Mouse (Mus musculus) lung, adult 2 months (tissue): ENCODE data around the gene Glis2. TPM values are rescaled to one million over a fixed set of nuclear protein-coding genes. Genes with fewer than 3 reads are reported as not detected.

Experiments used
- DNase-seq: peaks from one replicate; pipeline ENCODE4 v3.0.0; 2022
- H3K4me1 ChIP-seq: fragments of 200-500 bp; 2 replicates; pipeline ENCODE4 v1.6.1; 2011; ENCODE audit warnings: low read length; ENCODE audit not compliant: control insufficient read depth, insufficient read depth
- H3K4me3 ChIP-seq: fragments of 200-500 bp; replicated peaks from 2 replicates; pipeline ENCODE3; 2011; ENCODE audit warnings: low read depth, mild to moderate bottlenecking, control low read depth, low read length; ENCODE audit errors: extremely low read depth
- CTCF ChIP-seq: fragments of 200-500 bp; IDR thresholded peaks from 2 replicates; pipeline ENCODE4 v1.5.1; 2011; ENCODE audit warnings: mild to moderate bottlenecking, low read length, control low read depth; ENCODE audit not compliant: insufficient read depth
- POLR2A ChIP-seq: fragments of 200-500 bp; IDR thresholded peaks from 2 replicates; pipeline ENCODE4 v1.6.1; 2011; ENCODE audit warnings: low read depth, mild to moderate bottlenecking, control low read depth, low read length, borderline replicate concordance; ENCODE audit errors: extremely low read depth
- WGBS: fragments of 180-500 bp; shearing (Covaris S2); methylation state at CpG from one replicate; pipeline ENCODE4 v1.1.7; 2018; 5-methylcytosine and 5-hydroxymethylcytosine counted together
- polyA plus RNA-seq: library from polyadenylated mRNA; depleted of rRNA; stranded (reverse); fragments of >200 nt; gene quantifications from 2 replicates; pipeline ENCODE4 v1.2.3, GENCODE M21; 2012

Gene Glis2
- polyA plus RNA-seq, 1 experiment, result 76.4 TPM

DNA sequence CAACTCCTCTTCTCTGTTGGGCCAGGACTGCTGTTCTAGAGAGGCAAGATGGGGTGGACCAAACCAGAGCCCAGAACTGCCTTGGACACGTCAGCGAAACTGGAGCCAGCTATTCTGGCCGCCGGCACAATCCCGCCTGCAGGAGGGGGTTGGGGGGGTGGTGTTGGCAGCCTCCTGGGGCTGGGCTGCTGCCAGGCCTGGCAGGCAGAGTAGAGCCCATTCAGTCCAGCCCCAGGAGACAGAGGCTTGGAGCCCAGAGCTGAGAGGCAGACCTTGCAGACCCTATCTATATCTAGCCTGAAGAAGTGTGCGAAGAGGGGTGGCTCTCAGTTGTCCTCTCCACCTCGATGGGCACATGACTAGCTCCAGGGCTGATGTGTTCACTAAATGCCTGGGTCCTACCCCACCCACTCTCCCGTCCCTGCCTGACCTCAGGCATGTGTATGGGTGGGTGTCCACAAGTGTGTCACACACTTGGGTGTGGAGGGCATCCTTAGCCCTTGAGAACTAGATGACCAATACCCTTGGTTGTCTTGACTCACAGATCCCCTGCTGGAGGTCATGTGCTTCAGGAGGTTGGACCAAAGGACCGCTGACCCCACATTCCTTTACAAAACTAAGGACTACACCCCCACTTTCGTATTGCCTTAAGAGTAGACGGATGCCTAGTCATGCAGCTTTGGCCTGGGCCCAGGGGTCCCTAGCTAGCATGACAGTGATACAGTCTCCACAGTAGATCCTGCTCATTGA is 49.3 kb downstream of the Glis2 start:
- DNase-seq, result peak; percentile 84
- H3K4me1 ChIP-seq, result peaks cover 47% of the 10 kb centered on the region
- WGBS, result 21% methylated on average over 11 of the region's 11 CpGs
- no peak for TF ChIP-seq POLR2A
- no peak for TF ChIP-seq CTCF
- H3K4me3 ChIP-seq, result no peak overlapping the region

GRCm38 (mm10) chr16:4645867-4646266 is 51.4 kb downstream of the Glis2 start:
- H3K4me1 ChIP-seq, result peaks cover 42% of the 10 kb centered on the region
- TF ChIP-seq POLR2A (no peak), CTCF (no peak)
- 74% methylated on average over 4 of the region's 4 CpGs for WGBS
- no peak overlapping the region for H3K4me3 ChIP-seq
- no peak for DNase-seq

GRCm38 (mm10) chr16:4646831-4647230 is 52.3 kb downstream of the Glis2 start:
- TF ChIP-seq CTCF, result no peak
- no peak for TF ChIP-seq POLR2A
- no peak for DNase-seq
- no peak overlapping the region for H3K4me3 ChIP-seq
- H3K4me1 ChIP-seq, result peaks cover 37% of the 10 kb centered on the region
- WGBS, result 77% methylated on average over 4 of the region's 4 CpGs

DNA sequence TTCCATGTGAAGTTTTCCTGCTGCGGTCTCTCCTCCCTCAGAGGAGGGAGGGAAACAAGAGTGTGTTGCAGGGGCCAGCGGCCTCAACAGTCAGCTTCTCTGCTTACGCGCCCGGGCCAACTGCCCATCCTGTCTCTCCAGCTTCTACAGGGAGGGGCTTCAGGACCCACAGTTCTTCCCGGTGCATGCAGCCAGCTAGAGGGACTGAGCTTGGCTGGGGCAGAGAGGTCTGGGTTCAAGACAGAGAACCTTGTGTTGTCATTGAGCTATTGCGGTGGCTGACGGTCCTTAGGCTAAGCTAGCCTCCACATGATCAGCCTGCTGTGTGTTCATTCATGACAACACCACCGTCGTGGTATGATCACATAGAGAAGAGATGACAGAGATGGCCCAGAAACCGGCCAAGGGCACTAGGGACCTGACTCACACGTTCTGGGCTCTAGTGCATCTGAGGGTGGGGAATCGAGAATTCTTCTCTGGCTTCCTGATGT is 53.2 kb downstream of the Glis2 start:
- whole genome bisulfite sequencing, result 42% methylated on average over 13 of the region's 13 CpGs
- H3K4me3 ChIP-seq, result no peak overlapping the region
- DNase-seq, result no peak
- no peak for TF ChIP-seq POLR2A
- no peak for TF ChIP-seq CTCF
- peaks cover 30% of the 10 kb centered on the region for H3K4me1 ChIP-seq

- peaks cover 22% of the 10 kb centered on the region for H3K4me1 ChIP-seq
- WGBS, result 88% methylated on average over 28 of the region's 28 CpGs
- DNase-seq, result no peak
- TF ChIP-seq CTCF (no peak), POLR2A (no peak)
- H3K4me3 ChIP-seq, result no peak overlapping the region
Observed at GRCm38 (mm10) chr16:4648416-4649023, 54.0 kb downstream of the Glis2 start.

DNA sequence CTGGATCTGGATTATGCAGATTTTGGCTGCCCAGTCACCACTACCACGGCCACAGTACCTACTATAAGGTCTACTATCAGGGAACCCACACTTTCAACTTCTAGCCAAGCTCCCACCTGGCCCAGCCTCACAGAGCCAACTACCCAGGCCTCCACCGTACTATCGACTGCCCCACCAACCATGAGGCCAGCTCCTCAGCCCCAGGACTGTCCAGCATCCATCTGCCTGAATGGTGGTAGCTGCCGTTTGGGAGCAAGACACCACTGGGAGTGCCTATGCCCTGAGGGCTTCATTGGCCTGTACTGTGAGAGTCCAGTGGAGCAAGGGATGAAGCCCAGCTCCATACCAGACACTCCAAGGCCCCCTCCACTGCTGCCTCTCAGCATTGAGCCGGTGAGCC is 54.7 kb downstream of the Glis2 start:
- TF ChIP-seq CTCF, result no peak
- H3K4me1 ChIP-seq, result peaks cover 17% of the 10 kb centered on the region
- H3K4me3 ChIP-seq, result no peak overlapping the region
- WGBS, result 81% methylated on average over 5 of the region's 5 CpGs
- DNase-seq, result no peak

DNA sequence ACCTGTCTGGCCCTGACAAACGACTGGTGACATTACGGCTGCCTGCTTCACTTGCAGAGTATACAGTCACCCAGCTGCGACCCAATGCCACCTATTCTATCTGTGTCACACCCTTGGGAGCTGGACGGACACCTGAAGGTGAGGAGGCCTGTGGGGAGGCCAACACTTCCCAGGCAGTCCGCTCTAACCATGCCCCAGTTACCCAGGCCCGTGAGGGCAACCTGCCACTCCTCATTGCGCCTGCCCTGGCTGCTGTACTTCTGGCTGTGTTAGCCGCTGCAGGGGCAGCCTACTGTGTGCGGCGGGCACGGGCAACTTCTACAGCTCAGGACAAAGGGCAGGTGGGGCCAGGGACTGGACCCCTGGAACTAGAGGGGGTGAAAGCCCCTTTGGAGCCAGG is 55.2 kb downstream of the Glis2 start:
- TF ChIP-seq CTCF (no peak), POLR2A (no peak)
- Histone ChIP-seq H3K4me1 (peaks cover 13% of the 10 kb centered on the region), H3K4me3 (no peak overlapping the region)
- 83% methylated on average over 11 of the region's 11 CpGs for WGBS
- DNase-seq, result no peak

DNA sequence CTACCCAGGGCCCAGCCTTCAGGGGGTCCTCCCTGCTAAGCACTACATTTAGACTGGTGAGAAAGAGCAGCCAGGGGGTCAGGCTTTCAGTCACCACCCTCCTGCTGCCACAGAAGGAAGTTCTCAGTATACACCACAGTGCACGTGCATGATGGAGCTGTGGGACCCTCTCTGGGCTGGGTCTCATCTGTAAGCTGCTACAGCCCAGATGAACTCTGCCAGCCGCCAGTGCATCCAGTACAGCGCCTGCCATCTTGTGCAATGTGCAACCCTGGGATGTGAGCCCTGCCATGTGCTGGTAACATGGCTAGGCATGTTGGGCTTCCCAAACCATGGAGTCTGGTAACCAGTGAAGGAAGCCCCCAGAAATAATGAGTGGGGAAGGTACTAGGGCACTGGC is 55.6 kb downstream of the Glis2 start:
- H3K4me1 ChIP-seq, result peaks cover 12% of the 10 kb centered on the region
- no peak for DNase-seq
- TF ChIP-seq CTCF (no peak), POLR2A (no peak)
- H3K4me3 ChIP-seq, result no peak overlapping the region
- WGBS, result 88% methylated on average over 3 of the region's 3 CpGs

- 56% methylated on average over 1 of the region's 1 CpGs for WGBS
Observed at GRCm38 (mm10) chr16:4651081-4651480, 56.6 kb downstream of the Glis2 start.

GRCm38 (mm10) chr16:4651624-4652023 is 57.1 kb downstream of the Glis2 start:
- TF ChIP-seq POLR2A (no peak), CTCF (no peak)
- no peak for DNase-seq
- Histone ChIP-seq H3K4me3 (no peak overlapping the region), H3K4me1 (peaks cover 12% of the 10 kb centered on the region)
- 72% methylated on average over 7 of the region's 7 CpGs for WGBS

More at GRCm38 (mm10) chr16:4651081-4651480, 56.6 kb downstream of the Glis2 start:
- Histone ChIP-seq H3K4me3 (no peak overlapping the region), H3K4me1 (peaks cover 12% of the 10 kb centered on the region)
- TF ChIP-seq POLR2A (no peak), CTCF (no peak)
- no peak for DNase-seq
